Mouse (Mus musculus): ENCODE results near the gene Traf1. TPM values are rescaled to one million over a fixed set of nuclear protein-coding genes. Genes with fewer than 3 reads are reported as not detected.

Gene Traf1
- polyA plus RNA-seq, 1 experiment from 2014 or later = 5.7 TPM

DNA sequence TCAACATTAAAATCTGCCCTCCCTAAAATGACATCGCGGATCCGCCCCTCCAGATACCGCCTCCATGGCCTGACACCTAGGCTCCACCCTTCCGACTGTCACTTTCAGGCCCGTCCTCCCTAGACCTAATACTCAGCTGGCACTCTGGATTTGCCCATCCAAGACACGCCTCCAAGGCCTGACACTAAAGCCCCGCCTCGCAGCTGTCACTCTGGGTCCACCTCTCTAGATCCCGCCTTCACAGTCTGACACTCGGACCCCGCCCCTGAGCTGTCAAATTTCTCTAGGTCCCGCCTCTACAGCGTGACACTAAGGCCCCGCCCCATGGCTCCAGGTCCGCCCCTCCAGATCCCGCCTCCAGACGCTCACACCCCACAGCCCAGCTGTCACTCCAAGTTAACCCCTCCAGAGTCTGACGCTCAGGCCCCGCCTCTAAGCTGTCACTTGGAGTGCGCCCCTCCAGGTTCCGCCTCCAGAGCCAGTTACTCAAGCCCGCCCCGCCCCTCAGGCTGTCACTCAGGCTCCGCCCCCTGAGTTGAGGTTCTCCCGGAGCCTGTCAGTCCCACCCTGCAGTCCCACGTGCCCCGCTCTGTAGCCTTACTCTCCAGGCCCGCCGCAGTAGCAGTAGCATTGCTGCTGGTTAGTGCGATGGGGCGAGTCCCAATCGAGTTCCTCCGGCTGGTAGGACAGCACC lies 56.6 kb downstream of the Traf1 start:
- ATAC-seq (ENCODE audit: low read depth) = peak; percentile 95
- Histone ChIP-seq H3K36me3 (ENCODE audit: control insufficient read depth, insufficient read depth, low read length) (no peaks in the 10 kb centered on the region; the same call in 1 of the 2 replicates), H3K4me3 (ENCODE audit: low read depth, low read length) (peak overlapping the region; percentile 37), H3K9me3 (ENCODE audit: control insufficient read depth, low read length) (no peaks in the 10 kb centered on the region), H3K27ac (replicated peaks; ENCODE audit: low read depth, low read length) (peak overlapping the region; percentile 58; the same call in 1 of the 2 replicates), H3K4me2 (ENCODE audit: low read depth, low read length) (peak overlapping the region; percentile 65), H3K4me1 (ENCODE audit: control insufficient read depth, insufficient read depth, low read length) (peaks cover 10% of the 10 kb centered on the region), H3K9ac (ENCODE audit: low read depth, low read length) (peak overlapping the region; percentile 37; the same call in 1 of the 2 replicates), H3K27me3 (replicated peaks; ENCODE audit: control insufficient read depth, insufficient read depth, low read length) (no peaks in the 10 kb centered on the region)
- DNase-seq (ENCODE audit: low spot score) = peak; percentile 99
- 2% methylated on average over 32 of the region's 34 CpGs for WGBS

DNA sequence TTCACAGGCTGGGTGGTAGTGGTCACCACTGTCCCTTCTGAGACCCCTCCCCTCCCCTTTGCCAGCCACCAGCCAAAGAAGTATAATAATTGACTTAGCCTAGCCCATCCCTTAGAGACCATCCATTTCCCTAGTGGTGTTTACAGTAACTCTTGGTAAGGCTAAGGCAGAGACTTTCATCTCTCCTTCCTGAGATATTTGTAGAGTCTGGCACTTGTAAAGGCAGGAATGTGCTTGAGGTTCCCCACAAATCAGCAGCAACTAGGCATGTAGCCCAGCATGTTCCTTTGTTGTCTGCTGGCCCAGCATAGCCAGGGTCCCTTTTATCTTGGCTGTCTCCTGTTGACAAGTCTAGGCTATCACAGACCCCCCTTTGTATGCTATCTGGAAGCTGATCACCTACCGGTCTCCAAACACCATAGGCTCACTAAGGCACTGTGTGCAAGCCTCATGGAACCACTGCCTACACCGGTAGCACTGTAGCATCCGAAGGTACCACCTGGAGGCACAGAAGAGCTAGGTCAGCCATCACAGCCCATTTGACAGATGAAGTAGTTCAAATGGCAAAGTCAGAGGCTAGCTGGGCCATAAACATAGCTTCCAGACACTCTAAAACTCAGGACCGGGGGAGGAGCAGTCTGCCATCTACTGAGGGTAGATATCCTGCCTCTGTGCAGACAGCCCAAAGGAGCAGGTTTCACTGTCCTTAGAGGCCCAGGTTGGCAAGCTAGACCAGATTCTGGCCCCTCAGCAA lies 57.7 kb downstream of the Traf1 start:
- no peak overlapping the region for H3K27ac ChIP-seq (replicated peaks; ENCODE audit: low read depth, low read length)
- H3K4me3 ChIP-seq (ENCODE audit: low read depth, low read length) = no peak overlapping the region
- ATAC-seq (ENCODE audit: low read depth) (no peak), DNase-seq (ENCODE audit: low spot score) (no peak)
- H3K4me2 ChIP-seq (ENCODE audit: low read depth, low read length) = peak overlapping the region; percentile 65; the same call in 1 of the 2 replicates
- H3K9me3 ChIP-seq (ENCODE audit: control insufficient read depth, low read length) = no peaks in the 10 kb centered on the region
- WGBS = 82% methylated on average over 4 of the region's 4 CpGs
- no peaks in the 10 kb centered on the region for H3K27me3 ChIP-seq (replicated peaks; ENCODE audit: control insufficient read depth, insufficient read depth, low read length)
- H3K4me1 ChIP-seq (ENCODE audit: control insufficient read depth, insufficient read depth, low read length) = peaks cover 10% of the 10 kb centered on the region
- H3K9ac ChIP-seq (ENCODE audit: low read depth, low read length) = no peak overlapping the region
- no peaks in the 10 kb centered on the region; the same call in 1 of the 2 replicates for H3K36me3 ChIP-seq (ENCODE audit: control insufficient read depth, insufficient read depth, low read length)

DNA sequence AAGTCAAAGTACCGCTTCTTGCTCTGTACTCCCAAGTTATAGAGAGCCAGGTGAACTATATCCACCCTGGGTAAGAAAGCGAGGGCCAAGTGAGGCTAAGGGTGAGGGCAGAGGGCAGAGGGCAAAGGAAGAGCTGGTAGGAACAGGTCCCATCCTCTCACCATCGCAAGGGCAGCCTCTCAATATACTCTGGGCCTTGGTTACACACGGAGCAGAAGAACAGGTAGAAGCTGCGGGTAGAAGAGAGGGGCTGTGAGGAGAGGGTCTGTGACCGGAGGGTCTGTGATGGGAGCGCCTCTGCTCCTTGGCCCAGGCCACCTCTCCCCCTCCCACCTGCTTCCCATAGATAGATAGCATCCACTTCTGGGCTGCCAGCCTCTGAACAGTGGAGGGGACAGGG lies 58.4 kb downstream of the Traf1 start:
- no peak overlapping the region for H3K27ac ChIP-seq (replicated peaks; ENCODE audit: low read depth, low read length)
- H3K4me1 ChIP-seq (ENCODE audit: control insufficient read depth, insufficient read depth, low read length) = peaks cover 10% of the 10 kb centered on the region
- H3K4me2 ChIP-seq (ENCODE audit: low read depth, low read length) = no peak overlapping the region
- no peaks in the 10 kb centered on the region; the same call in 1 of the 2 replicates for H3K36me3 ChIP-seq (ENCODE audit: control insufficient read depth, insufficient read depth, low read length)
- H3K27me3 ChIP-seq (replicated peaks; ENCODE audit: control insufficient read depth, insufficient read depth, low read length) = no peaks in the 10 kb centered on the region
- DNase-seq (ENCODE audit: low spot score) (no peak), ATAC-seq (ENCODE audit: low read depth) (no peak)
- H3K9ac ChIP-seq (ENCODE audit: low read depth, low read length) = no peak overlapping the region
- no peak overlapping the region for H3K4me3 ChIP-seq (ENCODE audit: low read depth, low read length)
- 84% methylated on average over 7 of the region's 7 CpGs for WGBS
- H3K9me3 ChIP-seq (ENCODE audit: control insufficient read depth, low read length) = no peaks in the 10 kb centered on the region

- WGBS = 86% methylated on average over 6 of the region's 6 CpGs
- H3K9ac ChIP-seq (ENCODE audit: low read depth, low read length) = no peak overlapping the region
- no peak for DNase-seq (ENCODE audit: low spot score)
- H3K4me1 ChIP-seq (ENCODE audit: control insufficient read depth, insufficient read depth, low read length) = peaks cover 10% of the 10 kb centered on the region
- no peak overlapping the region for H3K4me3 ChIP-seq (ENCODE audit: low read depth, low read length)
- H3K27me3 ChIP-seq (replicated peaks; ENCODE audit: control insufficient read depth, insufficient read depth, low read length) = no peaks in the 10 kb centered on the region
- H3K36me3 ChIP-seq (ENCODE audit: control insufficient read depth, insufficient read depth, low read length) = no peaks in the 10 kb centered on the region; the same call in 1 of the 2 replicates
- ATAC-seq (ENCODE audit: low read depth) = no peak
- no peaks in the 10 kb centered on the region for H3K9me3 ChIP-seq (ENCODE audit: control insufficient read depth, low read length)
- no peak overlapping the region for H3K4me2 ChIP-seq (ENCODE audit: low read depth, low read length)
- no peak overlapping the region for H3K27ac ChIP-seq (replicated peaks; ENCODE audit: low read depth, low read length)
Measured at GRCm38 (mm10) chr2:34902731-34903130, 58.8 kb downstream of the Traf1 start.

GRCm38 (mm10) chr2:34901726-34902125 lies 59.8 kb downstream of the Traf1 start:
- WGBS = 80% methylated on average over 4 of the region's 4 CpGs
- H3K9me3 ChIP-seq (ENCODE audit: control insufficient read depth, low read length) = no peaks in the 10 kb centered on the region
- H3K9ac ChIP-seq (ENCODE audit: low read depth, low read length) = no peak overlapping the region
- DNase-seq (ENCODE audit: low spot score) (no peak), ATAC-seq (ENCODE audit: low read depth) (no peak)
- no peak overlapping the region for H3K4me3 ChIP-seq (ENCODE audit: low read depth, low read length)
- no peaks in the 10 kb centered on the region; the same call in 1 of the 2 replicates for H3K36me3 ChIP-seq (ENCODE audit: control insufficient read depth, insufficient read depth, low read length)
- H3K4me1 ChIP-seq (ENCODE audit: control insufficient read depth, insufficient read depth, low read length) = peaks cover 10% of the 10 kb centered on the region
- H3K27me3 ChIP-seq (replicated peaks; ENCODE audit: control insufficient read depth, insufficient read depth, low read length) = no peaks in the 10 kb centered on the region
- no peak overlapping the region for H3K4me2 ChIP-seq (ENCODE audit: low read depth, low read length)
- no peak overlapping the region for H3K27ac ChIP-seq (replicated peaks; ENCODE audit: low read depth, low read length)

GRCm38 (mm10) chr2:34900412-34900811 lies 61.2 kb downstream of the Traf1 start:
- H3K4me2 ChIP-seq (ENCODE audit: low read depth, low read length) = no peak overlapping the region
- no peaks in the 10 kb centered on the region for H3K27me3 ChIP-seq (replicated peaks; ENCODE audit: control insufficient read depth, insufficient read depth, low read length)
- H3K9me3 ChIP-seq (ENCODE audit: control insufficient read depth, low read length) = no peaks in the 10 kb centered on the region
- 68% methylated on average over 1 of the region's 1 CpGs for WGBS
- H3K27ac ChIP-seq (replicated peaks; ENCODE audit: low read depth, low read length) = no peak overlapping the region
- ATAC-seq (ENCODE audit: low read depth) = no peak
- no peak for DNase-seq (ENCODE audit: low spot score)
- H3K36me3 ChIP-seq (ENCODE audit: control insufficient read depth, insufficient read depth, low read length) = no peaks in the 10 kb centered on the region; the same call in 1 of the 2 replicates
- H3K4me1 ChIP-seq (ENCODE audit: control insufficient read depth, insufficient read depth, low read length) = peaks cover 8% of the 10 kb centered on the region
- no peak overlapping the region for H3K4me3 ChIP-seq (ENCODE audit: low read depth, low read length)
- no peak overlapping the region for H3K9ac ChIP-seq (ENCODE audit: low read depth, low read length)

DNA sequence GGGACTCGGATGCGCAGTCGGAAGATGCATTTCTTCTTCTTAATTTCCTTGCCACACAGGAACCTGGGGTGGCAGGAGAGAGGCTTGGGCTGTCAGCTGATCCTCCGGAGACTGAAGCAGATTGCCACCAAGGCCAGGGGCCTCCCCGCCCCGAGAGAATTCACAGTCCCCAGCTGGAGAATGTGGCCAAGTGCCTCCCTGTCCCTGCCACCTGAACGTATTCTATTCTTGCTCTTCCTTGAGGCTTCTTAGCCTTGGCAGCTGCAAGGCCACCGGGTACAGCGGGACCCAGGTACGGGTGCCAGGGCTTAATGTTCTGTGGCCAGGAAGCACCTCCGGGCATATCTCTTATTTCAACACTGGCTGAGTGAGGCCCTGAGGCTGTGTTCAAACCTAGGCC lies 61.9 kb downstream of the Traf1 start:
- Histone ChIP-seq H3K36me3 (ENCODE audit: control insufficient read depth, insufficient read depth, low read length) (no peaks in the 10 kb centered on the region; the same call in 1 of the 2 replicates), H3K9ac (ENCODE audit: low read depth, low read length) (no peak overlapping the region), H3K4me3 (ENCODE audit: low read depth, low read length) (no peak overlapping the region), H3K27ac (replicated peaks; ENCODE audit: low read depth, low read length) (no peak overlapping the region), H3K4me1 (ENCODE audit: control insufficient read depth, insufficient read depth, low read length) (peaks cover 6% of the 10 kb centered on the region), H3K4me2 (ENCODE audit: low read depth, low read length) (no peak overlapping the region), H3K9me3 (ENCODE audit: control insufficient read depth, low read length) (no peaks in the 10 kb centered on the region), H3K27me3 (replicated peaks; ENCODE audit: control insufficient read depth, insufficient read depth, low read length) (no peaks in the 10 kb centered on the region)
- no peak for DNase-seq (ENCODE audit: low spot score)
- no peak for ATAC-seq (ENCODE audit: low read depth)
- 82% methylated on average over 11 of the region's 11 CpGs for WGBS

- Histone ChIP-seq H3K9me3 (ENCODE audit: control insufficient read depth, low read length) (no peaks in the 10 kb centered on the region), H3K9ac (ENCODE audit: low read depth, low read length) (no peak overlapping the region), H3K4me2 (ENCODE audit: low read depth, low read length) (no peak overlapping the region), H3K36me3 (ENCODE audit: control insufficient read depth, insufficient read depth, low read length) (no peaks in the 10 kb centered on the region; the same call in 1 of the 2 replicates), H3K4me3 (ENCODE audit: low read depth, low read length) (no peak overlapping the region), H3K27ac (replicated peaks; ENCODE audit: low read depth, low read length) (no peak overlapping the region), H3K4me1 (ENCODE audit: control insufficient read depth, insufficient read depth, low read length) (no peaks in the 10 kb centered on the region), H3K27me3 (replicated peaks; ENCODE audit: control insufficient read depth, insufficient read depth, low read length) (no peaks in the 10 kb centered on the region)
- 21% methylated on average over 10 of the region's 10 CpGs for WGBS
- DNase-seq (ENCODE audit: low spot score) (peak; percentile 33), ATAC-seq (ENCODE audit: low read depth) (no peak)
Measured at GRCm38 (mm10) chr2:34897820-34898219, 63.8 kb downstream of the Traf1 start.
